Mouse (Mus musculus) heart, embryonic 11.5 days (tissue): Measurements from ENCODE around the gene Clstn2. TPM values are rescaled to one million over a fixed set of nuclear protein-coding genes. Genes with fewer than 3 reads are reported as not detected.

Experiments
- ATAC-seq: fragments of 200-750 bp; cut with Nextera tagmentation; replicated peaks from 2 replicates; pipeline ENCODE4 v1.8.0; 2017; ENCODE audit warnings: moderate library complexity; ENCODE audit not compliant: insufficient number of reproducible peaks, low FRiP score, low TSS enrichment
- H3K27ac ChIP-seq: fragments of 300-500 bp; sonication (generic); 2 replicates; pipeline ENCODE4 v1.5.1; 2014; ENCODE audit warnings: mild to moderate bottlenecking, low read depth, low read length
- H3K27me3 ChIP-seq: fragments of 300-500 bp; sonication (generic); 2 replicates; pipeline ENCODE4 v1.6.1; 2014; ENCODE audit warnings: mild to moderate bottlenecking, low read length, mixed read lengths; ENCODE audit not compliant: control insufficient read depth, insufficient read depth
- H3K36me3 ChIP-seq: fragments of 300-500 bp; sonication (generic); 2 replicates; pipeline ENCODE4 v1.6.1; 2014; ENCODE audit warnings: mild to moderate bottlenecking, low read length, moderate library complexity, mixed read lengths; ENCODE audit not compliant: control insufficient read depth, insufficient read depth
- H3K4me1 ChIP-seq: fragments of 300-500 bp; sonication (generic); 2 replicates; pipeline ENCODE4 v1.6.1; 2014; ENCODE audit warnings: low read length; ENCODE audit not compliant: control insufficient read depth, insufficient read depth
- H3K4me2 ChIP-seq: fragments of 300-500 bp; sonication (generic); 2 replicates; pipeline ENCODE4 v1.6.1; 2014; ENCODE audit warnings: mild to moderate bottlenecking, moderate library complexity
- H3K4me3 ChIP-seq: fragments of 300-500 bp; sonication (generic); 2 replicates; pipeline ENCODE4 v1.5.1; 2014; ENCODE audit warnings: low read depth, low read length
- H3K9ac ChIP-seq: fragments of 300-500 bp; sonication (generic); 2 replicates; pipeline ENCODE4 v1.6.1; 2014; ENCODE audit warnings: mild to moderate bottlenecking, low read depth, low read length, moderate library complexity
- H3K9me3 ChIP-seq: fragments of 300-500 bp; sonication (generic); replicated peaks from 2 replicates; pipeline ENCODE4 v1.6.1; 2016; ENCODE audit warnings: low read length; ENCODE audit not compliant: control insufficient read depth
- WGBS: fragments of 180-500 bp; shearing (Covaris S2); extraction: QIAGEN DNeasy Blood & Tissue Kit; methylation state at CpG from one replicate; pipeline ENCODE4 v1.1.7; 2014; ENCODE audit not compliant: insufficient replicate concordance; 5-methylcytosine and 5-hydroxymethylcytosine counted together
- polyA plus RNA-seq: library from polyadenylated mRNA; unstranded; fragments of >200 nt; fragmentation: Nextera tagmentation; extraction: Ambion mirVana; gene quantifications from 2 replicates; pipeline ENCODE4 v1.2.1, GENCODE M21; 2014

Clstn2 gene
- polyA plus RNA-seq, 1 experiment from 2014 or later, result 1.5 TPM

- H3K4me3 ChIP-seq, result no peak overlapping the region
- no peak for ATAC-seq
- H3K4me1 ChIP-seq, result no peaks in the 10 kb centered on the region
- WGBS, result 70% methylated on average over 6 of the region's 6 CpGs
- no peaks in the 10 kb centered on the region for H3K27me3 ChIP-seq
- no peaks in the 10 kb centered on the region for H3K36me3 ChIP-seq
- no peak overlapping the region for H3K27ac ChIP-seq
- H3K4me2 ChIP-seq, result no peak overlapping the region
- no peak overlapping the region for H3K9ac ChIP-seq
- H3K9me3 ChIP-seq, result no peaks in the 10 kb centered on the region
Observed at GRCm38 (mm10) chr9:97460452-97460851, 572.5 kb downstream of the Clstn2 start.

GRCm38 (mm10) chr9:97459745-97460144, 573.2 kb downstream of the Clstn2 start:
- Histone ChIP-seq H3K4me2 (no peak overlapping the region), H3K4me3 (no peak overlapping the region), H3K27ac (no peak overlapping the region), H3K9ac (no peak overlapping the region), H3K4me1 (no peaks in the 10 kb centered on the region), H3K27me3 (no peaks in the 10 kb centered on the region), H3K9me3 (no peaks in the 10 kb centered on the region), H3K36me3 (no peaks in the 10 kb centered on the region)
- 73% methylated on average over 4 of the region's 4 CpGs for WGBS
- no peak for ATAC-seq

GRCm38 (mm10) chr9:97449316-97450050, 583.5 kb downstream of the Clstn2 start:
- H3K4me2 ChIP-seq, result no peak overlapping the region
- H3K4me3 ChIP-seq, result no peak overlapping the region
- no peak overlapping the region for H3K9ac ChIP-seq
- no peak for ATAC-seq
- no peaks in the 10 kb centered on the region for H3K4me1 ChIP-seq
- H3K27me3 ChIP-seq, result no peaks in the 10 kb centered on the region
- no peaks in the 10 kb centered on the region for H3K36me3 ChIP-seq
- no peaks in the 10 kb centered on the region for H3K9me3 ChIP-seq
- no peak overlapping the region for H3K27ac ChIP-seq
- 74% methylated on average over 13 of the region's 13 CpGs for WGBS

- H3K4me3 ChIP-seq, result no peak overlapping the region
- no peaks in the 10 kb centered on the region for H3K4me1 ChIP-seq
- no peaks in the 10 kb centered on the region for H3K9me3 ChIP-seq
- WGBS, result 76% methylated on average over 7 of the region's 7 CpGs
- H3K27ac ChIP-seq, result no peak overlapping the region
- H3K36me3 ChIP-seq, result no peaks in the 10 kb centered on the region
- no peak overlapping the region for H3K9ac ChIP-seq
- H3K27me3 ChIP-seq, result no peaks in the 10 kb centered on the region
- no peak for ATAC-seq
- no peak overlapping the region for H3K4me2 ChIP-seq
Observed at GRCm38 (mm10) chr9:97439872-97440636, 592.9 kb downstream of the Clstn2 start.

- Histone ChIP-seq H3K4me1 (no peaks in the 10 kb centered on the region), H3K4me2 (no peak overlapping the region), H3K36me3 (no peaks in the 10 kb centered on the region), H3K9ac (no peak overlapping the region), H3K9me3 (no peaks in the 10 kb centered on the region), H3K27me3 (no peaks in the 10 kb centered on the region), H3K27ac (no peak overlapping the region), H3K4me3 (no peak overlapping the region)
- 30% methylated on average over 3 of the region's 3 CpGs for WGBS
- ATAC-seq, result no peak
Observed at GRCm38 (mm10) chr9:97434666-97435065, 598.3 kb downstream of the Clstn2 start.

- Histone ChIP-seq H3K9ac (no peak overlapping the region), H3K27ac (no peak overlapping the region), H3K36me3 (no peaks in the 10 kb centered on the region), H3K27me3 (no peaks in the 10 kb centered on the region), H3K4me2 (no peak overlapping the region), H3K9me3 (no peaks in the 10 kb centered on the region), H3K4me1 (no peaks in the 10 kb centered on the region), H3K4me3 (no peak overlapping the region)
- WGBS, result 77% methylated on average over 1 of the region's 1 CpGs
- ATAC-seq, result no peak
Observed at GRCm38 (mm10) chr9:97429885-97430449, 603.0 kb downstream of the Clstn2 start.

- Histone ChIP-seq H3K4me3 (no peak overlapping the region), H3K4me1 (no peaks in the 10 kb centered on the region), H3K9ac (no peak overlapping the region), H3K4me2 (no peak overlapping the region), H3K27me3 (no peaks in the 10 kb centered on the region), H3K36me3 (no peaks in the 10 kb centered on the region), H3K27ac (no peak overlapping the region), H3K9me3 (no peaks in the 10 kb centered on the region)
- WGBS, result 78% methylated on average over 7 of the region's 7 CpGs
- ATAC-seq, result no peak
Observed at GRCm38 (mm10) chr9:97428127-97428526, 604.9 kb downstream of the Clstn2 start.

- no peaks in the 10 kb centered on the region for H3K36me3 ChIP-seq
- no peaks in the 10 kb centered on the region for H3K27me3 ChIP-seq
- H3K9ac ChIP-seq, result no peak overlapping the region
- no peaks in the 10 kb centered on the region for H3K4me1 ChIP-seq
- WGBS, result 49% methylated on average over 5 of the region's 5 CpGs
- H3K4me3 ChIP-seq, result no peak overlapping the region
- H3K9me3 ChIP-seq, result no peaks in the 10 kb centered on the region
- ATAC-seq, result no peak
- no peak overlapping the region for H3K4me2 ChIP-seq
- H3K27ac ChIP-seq, result no peak overlapping the region
Observed at GRCm38 (mm10) chr9:97420896-97421295, 612.1 kb downstream of the Clstn2 start.
